Mouse (Mus musculus) v-Abl transformed pro-B cells (cell line): Measurements from ENCODE around the gene Spata2.

Experiments used
- in situ Hi-C, 2 experiments: fragments of 400-800 bp; cut with MboI; formaldehyde crosslinking; loops; one replicate each; pipeline ENCODE4 v1.15.1; 2025; ENCODE audit not compliant: unreplicated experiment in 2 of 2

Spata2 gene

DNA sequence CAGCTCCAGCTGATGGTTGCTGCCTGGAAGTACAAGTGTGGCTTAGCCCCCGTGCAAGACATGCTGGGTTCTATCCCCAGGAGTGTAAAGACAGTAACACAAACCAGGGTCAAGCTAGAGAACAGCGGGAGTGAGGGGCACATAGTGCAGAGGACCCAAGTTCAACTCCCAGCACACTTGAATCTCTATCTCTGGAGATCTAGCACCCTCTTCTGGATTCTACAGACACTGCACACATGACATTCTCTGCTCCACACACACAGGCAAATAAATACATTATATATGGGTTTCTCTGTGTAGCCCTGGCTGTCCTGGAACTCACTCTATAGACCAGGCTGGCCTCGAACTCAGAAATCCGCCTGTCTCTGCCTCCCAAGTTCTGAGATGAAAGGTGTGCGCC is 20.3 kb upstream of the Spata2 start:
- in situ Hi-C loops: loop anchor here (5.0 to 25.0 kb wide), 2 partner anchors 96 to 226 kb away; no protein-coding TSS in a partner anchor

DNA sequence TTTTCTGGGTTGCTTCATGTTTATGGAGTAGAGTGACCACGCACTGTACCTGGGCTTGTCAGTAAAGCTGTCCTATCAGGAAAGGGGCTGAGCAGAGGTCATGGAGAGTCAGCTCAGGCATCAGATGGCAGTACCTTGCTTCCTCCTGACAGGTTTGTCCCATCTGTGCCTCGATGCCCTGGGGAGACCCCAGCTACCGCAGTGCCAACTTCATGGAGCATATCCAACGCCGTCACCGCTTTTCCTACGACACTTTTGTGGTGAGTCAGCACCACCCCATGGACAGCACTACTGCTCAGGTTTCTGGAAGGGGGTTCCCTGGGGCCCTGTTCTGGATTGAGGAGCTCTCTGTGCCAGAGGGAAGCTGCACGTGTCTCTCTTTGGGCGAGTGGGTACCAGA is 19.7 kb upstream of the Spata2 start:
- in situ Hi-C loops: loop anchor here (5.0 to 25.0 kb wide), 2 partner anchors 95 to 225 kb away; no protein-coding TSS in a partner anchor

DNA sequence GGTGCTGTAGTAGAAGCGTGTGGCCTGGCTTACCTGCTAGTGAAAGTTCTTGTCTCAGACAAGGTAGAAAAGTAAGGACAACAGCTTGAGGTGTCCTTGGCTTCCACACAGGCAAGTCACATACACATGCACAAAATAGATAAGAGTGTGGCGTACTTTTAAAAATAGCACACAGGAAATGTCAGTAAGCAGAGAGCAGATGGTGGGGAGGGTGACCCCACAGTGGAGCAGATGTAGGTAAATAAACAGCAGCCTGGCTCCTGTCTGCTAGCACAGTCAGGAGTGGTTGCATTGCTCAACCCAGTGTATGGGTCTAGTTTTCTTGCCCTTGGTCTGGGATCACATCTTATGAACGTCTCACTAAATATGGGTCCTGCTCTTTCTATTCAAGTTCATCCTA is 17.8 kb upstream of the Spata2 start:
- in situ Hi-C loops: loop anchor here (5.0 to 25.0 kb wide), 2 partner anchors 93 to 223 kb away; no protein-coding TSS in a partner anchor

DNA sequence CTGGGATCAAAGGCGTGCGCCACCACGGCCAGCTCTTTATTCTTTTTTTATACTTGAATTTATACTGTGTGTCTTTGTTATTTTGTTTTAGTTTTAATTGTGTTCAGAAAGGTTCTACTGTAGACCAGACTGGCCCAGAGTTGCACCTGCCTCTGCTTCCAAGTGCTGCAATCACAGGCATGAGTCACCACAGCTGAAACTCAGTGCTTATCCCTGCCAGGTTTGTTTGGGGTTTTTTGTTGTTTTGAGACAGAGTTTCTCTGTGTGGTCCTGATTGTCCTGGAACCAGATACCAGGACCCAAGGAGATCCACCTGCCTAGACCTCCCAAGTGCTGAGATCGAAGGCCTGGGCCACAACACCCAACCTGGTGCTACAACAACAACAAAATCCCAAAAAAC is 15.9 kb upstream of the Spata2 start:
- in situ Hi-C loops: loop anchor here in 1 of 2 experiments (25.0 kb wide), 1 partner anchor 221 kb away; no protein-coding TSS in a partner anchor

DNA sequence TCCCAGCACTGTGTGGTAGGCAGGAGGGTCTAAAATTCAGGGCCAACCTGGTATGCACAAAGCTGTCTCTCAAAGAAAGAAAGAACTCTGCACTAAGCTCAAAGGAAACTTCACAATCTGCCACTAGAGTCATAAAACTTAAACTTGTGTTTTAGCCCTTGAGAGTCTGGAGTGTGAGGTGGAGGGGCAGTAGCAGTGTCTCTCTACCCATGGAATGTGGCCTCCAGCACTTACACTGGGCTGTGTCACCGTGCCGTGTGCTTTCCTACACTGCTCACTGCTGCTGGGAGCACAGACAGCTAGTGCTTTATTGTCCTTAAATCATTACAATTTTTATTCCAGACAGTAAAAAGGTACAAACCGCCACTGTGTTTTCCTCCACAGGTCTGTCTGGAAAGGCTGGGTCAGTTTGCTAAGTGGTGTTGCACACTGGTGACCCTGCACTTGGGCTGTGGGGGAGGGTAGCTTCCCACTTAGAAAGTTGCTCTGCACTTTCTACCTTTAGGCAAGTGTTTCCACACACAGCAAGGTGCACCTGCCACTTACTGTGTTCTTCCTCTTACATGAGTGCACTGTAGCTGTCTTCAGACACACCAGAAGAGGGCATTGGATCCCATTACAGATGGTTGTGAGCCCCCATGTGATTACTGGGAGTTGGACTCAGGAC is 15.2 kb upstream of the Spata2 start:
- in situ Hi-C loops: loop anchor here in 1 of 2 experiments (25.0 kb wide), 1 partner anchor 221 kb away; no protein-coding TSS in a partner anchor

DNA sequence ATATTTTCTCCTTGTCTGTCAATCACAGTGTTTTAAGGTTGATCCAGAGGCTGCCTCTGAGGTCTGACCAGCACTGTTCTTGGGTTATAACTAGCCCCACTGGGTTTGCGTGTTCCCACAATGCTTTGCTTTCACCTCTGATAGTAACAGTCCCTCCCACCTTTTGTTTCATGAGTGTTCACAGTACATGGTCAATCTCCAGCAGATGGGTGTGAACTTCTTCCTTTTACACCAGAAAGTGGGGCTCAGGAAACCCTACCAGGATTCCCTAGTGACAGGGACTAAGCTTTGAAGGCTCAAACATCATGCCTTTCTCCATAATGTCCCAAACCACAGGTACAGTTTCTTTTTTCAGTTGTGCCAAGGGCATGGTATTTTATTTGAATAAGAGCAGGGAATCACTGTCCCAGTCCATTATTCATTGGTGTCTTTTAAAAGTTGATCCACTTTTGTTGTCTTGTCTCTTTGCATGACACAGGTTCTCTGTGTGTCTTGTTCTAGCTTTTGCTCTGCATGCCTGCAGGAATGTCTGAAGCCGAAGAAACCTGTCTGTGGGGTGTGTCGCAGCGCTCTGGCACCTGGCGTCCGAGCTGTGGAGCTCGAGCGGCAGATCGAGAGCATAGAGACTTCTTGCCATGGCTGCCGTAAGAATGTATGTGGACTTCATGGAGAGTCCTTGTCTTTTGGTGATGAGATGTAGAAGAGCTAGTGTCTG is 14.0 kb upstream of the Spata2 start:
- in situ Hi-C loops: loop anchor here in 1 of 2 experiments (25.0 kb wide), 1 partner anchor 219 kb away; no protein-coding TSS in a partner anchor

DNA sequence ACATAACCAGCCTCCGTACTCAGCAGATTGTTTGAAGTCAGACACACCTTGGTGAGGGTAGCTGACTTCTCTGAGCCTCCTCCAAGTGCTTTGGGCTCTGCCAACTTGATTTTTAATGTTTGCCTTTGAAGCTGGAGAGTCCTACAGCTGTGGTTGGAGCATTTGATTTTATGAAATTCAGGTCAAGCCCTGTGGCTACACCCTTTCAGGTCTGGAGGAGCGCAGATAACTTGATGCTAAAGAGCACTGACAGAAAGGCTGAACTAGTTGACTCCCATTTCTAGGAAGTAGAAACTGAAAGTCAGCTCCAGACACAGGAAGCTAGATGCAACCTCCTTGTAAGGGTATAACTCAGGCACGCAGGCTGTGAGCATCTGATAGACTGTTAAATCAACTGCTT is 12.4 kb upstream of the Spata2 start:
- in situ Hi-C loops: loop anchor here in 1 of 2 experiments (25.0 kb wide), 1 partner anchor 218 kb away; no protein-coding TSS in a partner anchor

DNA sequence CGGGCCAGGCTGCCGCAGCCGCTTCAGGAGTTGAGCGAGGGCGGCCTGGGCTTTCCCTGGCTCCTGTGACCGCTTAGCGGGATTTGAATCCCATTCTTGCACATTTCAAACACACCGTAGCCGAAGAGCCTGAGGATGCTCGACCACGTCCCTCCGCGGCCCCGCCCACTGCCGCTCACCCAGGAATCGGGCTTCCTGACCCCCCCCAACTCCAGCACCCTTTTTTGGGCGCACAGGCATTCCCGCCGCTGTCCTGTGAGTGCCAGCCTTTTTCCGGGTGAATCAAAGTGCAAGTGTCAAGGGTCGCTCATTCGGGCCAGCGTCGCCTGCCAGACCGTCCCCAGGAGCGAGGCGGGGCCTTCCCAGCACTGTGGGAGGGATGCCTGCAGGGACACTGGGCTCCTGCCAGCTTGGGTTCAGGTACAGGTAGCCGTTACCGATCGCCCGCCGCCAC is 11.2 kb upstream of the Spata2 start:
- in situ Hi-C loops: loop anchor here in 1 of 2 experiments (25.0 kb wide), 1 partner anchor 217 kb away; no protein-coding TSS in a partner anchor

DNA sequence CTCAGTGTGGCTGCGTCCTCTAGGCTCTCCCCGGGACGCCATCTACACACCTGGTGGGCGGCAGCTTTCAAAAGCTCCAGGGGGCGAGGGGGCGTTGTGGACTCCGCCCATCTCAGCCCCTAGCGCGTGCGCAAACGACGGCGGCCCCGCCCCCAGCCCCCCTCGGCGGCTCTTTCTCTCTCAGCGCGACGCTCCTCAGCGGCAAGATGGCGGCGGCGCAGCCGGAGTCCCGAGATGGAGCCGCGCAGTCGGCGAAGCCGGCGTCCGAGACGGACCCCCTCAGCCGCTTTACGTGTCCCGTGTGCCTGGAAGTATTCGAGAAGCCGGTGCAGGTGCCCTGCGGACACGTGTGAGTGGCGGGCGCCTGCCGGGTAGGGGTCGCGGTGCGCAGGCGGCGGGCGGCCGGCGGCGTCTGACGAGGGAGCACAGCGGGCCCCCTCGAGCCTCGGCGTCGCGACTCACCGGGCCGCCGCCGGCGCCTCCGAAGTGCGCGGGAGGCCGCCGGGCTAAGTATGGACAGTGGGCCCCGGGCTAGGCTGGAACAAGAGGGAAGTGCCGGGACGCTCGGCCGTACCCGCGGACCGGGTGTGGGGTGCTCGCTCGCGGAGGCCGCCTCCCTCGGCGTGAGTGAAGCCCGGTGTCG is 10.7 kb upstream of the Spata2 start:
- in situ Hi-C loops: loop anchor here in 1 of 2 experiments (25.0 kb wide), 1 partner anchor 216 kb away; no protein-coding TSS in a partner anchor

DNA sequence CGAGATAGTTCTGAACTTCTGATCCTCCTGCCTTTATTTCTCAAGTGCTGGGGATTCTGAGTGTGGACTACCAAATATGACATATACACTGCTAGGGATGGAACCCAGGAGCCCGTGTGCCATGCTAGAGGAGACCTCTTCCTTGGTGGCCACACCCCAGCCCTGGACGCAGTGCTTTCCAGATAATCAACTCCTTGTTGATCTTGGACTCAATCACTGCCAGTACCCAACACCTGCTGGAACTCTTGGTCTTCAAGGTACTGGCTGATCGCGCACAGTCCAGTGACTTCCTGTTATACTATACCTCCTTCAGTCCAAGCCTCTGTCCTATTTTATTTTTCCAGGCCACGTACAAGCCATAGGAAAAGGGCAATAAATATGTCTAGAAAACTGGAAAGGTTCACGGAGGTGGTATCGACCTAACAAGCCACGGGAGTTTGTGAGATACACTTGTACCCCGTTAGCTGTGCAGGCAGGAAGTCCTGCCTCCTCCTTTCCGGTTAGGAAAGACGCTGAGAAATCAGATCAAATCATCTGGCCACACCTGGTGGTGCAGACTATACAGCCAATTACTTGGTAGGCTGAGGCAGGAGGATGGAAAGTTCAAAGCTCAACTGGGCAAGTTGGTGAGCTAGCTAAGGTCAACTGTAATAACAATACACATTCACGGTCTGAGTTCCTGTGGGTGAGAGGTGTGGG is 10.0 kb upstream of the Spata2 start:
- in situ Hi-C loops: loop anchor here in 1 of 2 experiments (25.0 kb wide), 1 partner anchor 215 kb away; no protein-coding TSS in a partner anchor

DNA sequence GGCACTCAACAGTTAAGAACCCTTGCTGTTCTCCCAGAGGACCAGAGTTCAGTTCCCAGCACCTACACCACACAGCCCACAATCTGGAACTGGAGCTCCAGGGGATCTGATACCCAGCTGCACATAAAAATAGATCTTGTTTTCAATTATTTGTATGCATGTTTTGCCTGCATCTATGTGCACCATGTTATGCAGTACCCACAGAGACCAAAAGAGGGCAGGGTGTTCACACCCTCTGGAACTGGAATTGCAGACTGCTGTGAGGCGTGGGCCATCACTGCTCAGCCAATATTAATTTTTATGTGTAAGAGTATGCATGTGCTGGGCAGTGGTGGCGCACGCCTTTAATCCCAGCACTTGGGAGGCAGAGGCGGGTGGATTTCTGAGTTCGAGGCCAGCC is 4.6 kb upstream of the Spata2 start:
- in situ Hi-C loops: loop anchor here in 1 of 2 experiments (5.0 kb wide), 1 partner anchor 35 kb away; no protein-coding TSS in a partner anchor

DNA sequence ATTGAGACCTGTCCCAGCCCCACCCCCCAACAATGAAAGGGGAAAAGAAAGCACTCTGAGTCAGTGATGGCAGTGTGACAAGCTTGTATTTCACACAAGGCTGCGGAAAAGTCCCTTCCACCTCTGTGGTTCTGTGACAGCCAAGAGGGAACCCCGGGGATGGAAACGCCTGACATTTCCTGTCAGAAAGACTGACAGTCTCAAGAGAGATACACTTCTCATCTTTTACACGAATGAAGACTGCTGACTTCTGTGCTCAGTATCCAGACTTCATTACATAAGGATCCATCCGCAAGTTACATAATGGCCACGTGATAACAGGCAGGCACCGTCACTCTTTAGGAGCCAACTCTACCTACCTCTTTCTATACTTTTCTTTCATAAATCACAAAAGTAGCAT is 3.8 kb upstream of the Spata2 start:
- in situ Hi-C loops: loop anchor here in 1 of 2 experiments (5.0 kb wide), 1 partner anchor 36 kb away; no protein-coding TSS in a partner anchor

DNA sequence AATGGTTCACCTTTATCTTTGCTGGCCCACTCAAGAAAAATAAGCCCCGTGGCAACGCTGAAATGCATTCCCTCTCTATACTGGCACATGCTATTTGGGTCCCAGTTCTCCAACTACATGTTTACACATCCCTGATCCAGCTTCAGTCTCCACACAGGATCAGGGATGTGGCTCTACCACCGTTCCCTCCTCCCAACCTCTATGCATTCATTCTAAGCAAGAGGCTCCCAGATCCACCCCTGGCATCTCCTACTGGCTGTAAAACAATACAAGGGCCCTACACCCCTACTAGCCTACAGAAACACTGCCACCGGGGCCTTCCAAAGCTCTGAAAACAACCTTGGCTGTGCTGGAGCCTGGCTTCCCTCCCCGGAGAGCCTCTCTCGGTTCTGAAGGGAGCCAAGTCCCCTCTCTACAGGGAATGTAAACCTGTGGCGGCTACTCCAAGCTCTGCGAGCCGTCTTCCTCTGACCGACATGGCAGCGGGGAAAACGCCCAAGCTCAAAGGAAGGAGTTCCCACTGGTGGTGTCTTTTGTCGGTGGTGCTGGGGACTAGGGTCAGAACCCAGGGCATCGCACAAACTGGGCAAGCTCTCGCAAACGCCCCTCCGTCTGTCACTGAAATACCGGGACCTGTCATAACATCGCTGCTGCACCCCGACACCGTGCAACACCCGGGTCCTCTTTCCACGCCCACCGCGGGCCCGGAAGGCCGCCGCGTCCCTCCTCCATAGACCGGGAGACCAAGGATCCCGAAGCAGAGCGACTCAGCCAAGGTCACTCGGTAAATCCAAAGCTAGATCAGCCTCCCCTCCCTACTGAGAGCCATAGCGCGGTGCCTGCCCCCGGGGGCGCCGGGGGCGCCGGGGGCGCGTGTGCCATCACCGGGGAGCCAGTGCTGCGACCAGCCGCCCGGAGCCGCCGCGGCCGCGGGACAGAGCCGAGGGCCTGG is 654 bp downstream of the Spata2 start, which contains the start of gene Rnf114:
TSS of gene Rnf114 (plus strand) at position 889 of the 952 bp plus-strand sequence.
- in situ Hi-C loops: loop anchor here (5.0 kb wide), 1 partner anchor 70 kb away; the partner anchor contains the start of gene Slc9a8 (in 2 of the 2)

DNA sequence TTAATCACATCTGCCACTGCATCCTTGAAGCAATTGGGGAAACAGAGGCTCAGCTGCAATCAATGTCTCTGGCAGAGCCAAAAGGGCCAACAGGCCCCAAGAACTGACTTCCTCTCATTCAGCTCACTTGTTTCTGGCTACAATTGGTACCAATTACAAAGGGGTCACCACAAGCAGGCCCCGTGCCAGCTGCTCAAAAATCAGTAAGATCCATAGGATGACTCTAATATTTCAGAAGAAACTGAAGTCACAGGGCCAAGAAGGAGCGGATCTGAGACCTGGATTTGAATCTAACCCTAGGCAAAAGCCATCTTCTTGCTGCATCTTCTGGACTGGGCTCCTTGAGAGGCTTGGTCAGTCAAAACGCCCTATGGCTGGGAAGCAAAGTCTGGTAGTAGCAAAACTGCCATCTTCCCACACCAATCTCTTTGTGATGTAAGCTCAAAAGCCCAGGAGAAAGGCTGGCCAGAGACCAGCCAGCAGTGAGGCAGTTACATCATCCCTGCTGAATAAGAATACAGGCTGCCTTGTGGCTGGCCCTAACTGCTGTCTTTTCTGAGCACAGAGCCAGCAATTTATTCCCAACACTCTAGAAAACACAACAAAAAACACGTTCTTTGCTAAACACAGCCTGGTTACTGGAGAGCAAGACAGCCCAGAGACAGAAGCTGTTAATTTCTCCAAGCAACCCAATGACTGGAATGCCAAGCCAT is 1.7 kb downstream of the Spata2 start:
- in situ Hi-C loops: loop anchor here (5.0 kb wide), 1 partner anchor 69 kb away; the partner anchor contains the start of gene Slc9a8 (in 2 of the 2)

DNA sequence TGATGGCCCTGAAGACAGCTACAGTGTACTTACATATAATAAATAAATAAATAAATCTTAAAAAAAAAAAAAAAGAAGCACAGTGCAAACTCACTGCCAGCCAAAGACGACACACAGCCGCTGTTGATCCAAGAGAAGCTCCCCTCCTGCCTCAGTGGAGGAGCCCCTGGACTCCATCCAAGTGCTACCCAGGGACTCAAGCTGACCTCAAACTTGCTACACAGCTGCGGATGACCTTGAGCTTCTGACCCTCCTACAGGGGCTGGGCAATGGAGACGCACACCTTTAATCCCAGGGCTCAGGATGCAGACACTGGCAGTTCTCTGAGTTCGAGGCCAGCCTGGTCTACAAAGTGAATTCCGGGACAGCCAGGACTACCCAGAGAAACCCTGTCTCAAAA is 4.7 kb downstream of the Spata2 start:
- in situ Hi-C loops: no loop called here

DNA sequence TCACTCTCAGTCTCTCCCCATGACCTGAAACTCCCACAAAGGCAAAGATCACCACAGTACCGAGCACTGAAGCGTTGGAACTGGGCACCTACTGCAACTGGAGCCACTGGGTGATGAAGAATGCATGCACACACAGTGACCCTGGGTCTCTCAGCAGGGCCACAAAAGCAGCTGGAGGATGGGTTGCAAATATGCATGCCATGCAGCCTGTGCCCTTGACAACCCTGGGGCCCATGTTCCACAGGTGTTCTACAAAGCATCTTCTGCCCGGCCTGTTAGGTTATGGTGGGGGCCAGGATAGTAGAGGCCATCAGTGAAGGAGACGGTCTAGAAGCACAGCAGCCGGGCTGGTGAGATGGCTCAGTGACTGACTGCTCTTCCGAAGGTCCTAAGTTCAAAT is 5.1 kb downstream of the Spata2 start:
- in situ Hi-C loops: no loop called here

DNA sequence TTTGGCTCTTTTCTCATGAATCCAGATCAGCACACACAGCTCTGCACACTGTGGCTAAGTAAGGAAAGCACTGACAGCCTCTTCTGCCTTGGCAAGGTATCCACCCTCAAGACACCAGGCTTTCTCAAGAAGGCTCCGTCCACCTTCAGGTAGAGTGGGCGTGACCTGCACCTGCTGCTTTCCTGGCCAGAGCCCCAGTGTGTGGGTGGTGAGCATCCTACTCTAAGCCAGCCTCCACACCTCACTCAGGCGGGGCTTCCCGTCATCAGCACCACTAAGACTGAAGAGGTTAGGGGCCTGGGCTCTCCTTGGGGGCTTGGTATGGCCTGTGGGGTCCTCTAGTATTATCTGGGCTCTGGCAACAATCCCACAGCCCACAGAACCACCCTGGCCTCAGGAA is 6.1 kb downstream of the Spata2 start:
- in situ Hi-C loops: no loop called here
